Mouse (Mus musculus) ES-CJ7 (cell line): Measurements from ENCODE around the gene Dhx57.
"Not testable (repeated sequence)": the region's sequence is repeated elsewhere in the genome, so short reads cannot be mapped to it uniquely, and the experiment has no call there.

ENCODE experiments used
- DNase-seq: peaks from one replicate; pipeline ENCODE4 v3.0.0; 2011; ENCODE audit warnings: low read depth, low spot score

Gene Dhx57

GRCm38 (mm10) chr17:80290074-80290657 is at the start of gene Dhx57, which contains the start of gene Morn2:
Gene Dhx57, minus strand, starts transcription at chr17:80290476.
Gene Morn2, plus strand, starts transcription at chr17:80290203.
- DNase-seq, result peak; percentile 96

DNA sequence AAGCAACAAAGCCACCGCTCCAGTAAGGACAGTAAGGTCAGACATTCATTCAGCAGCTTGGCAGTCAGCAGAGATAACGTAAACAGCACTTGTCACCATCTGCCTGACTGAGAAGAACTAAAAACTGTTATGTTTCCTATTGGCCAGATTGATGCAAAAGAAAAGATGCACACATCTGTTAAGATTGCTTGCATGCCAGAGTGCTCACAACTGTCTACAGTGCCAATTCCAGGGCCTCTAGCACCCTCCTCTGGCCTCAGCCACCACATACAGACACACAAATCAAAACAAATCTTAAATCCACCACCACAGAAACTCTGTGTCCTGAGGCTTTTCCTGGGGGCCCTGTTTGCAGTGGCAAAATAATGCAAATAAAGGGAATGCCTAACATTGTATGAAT is 42.1 kb upstream of the Dhx57 start:
- peak; percentile 21 for DNase-seq

DNA sequence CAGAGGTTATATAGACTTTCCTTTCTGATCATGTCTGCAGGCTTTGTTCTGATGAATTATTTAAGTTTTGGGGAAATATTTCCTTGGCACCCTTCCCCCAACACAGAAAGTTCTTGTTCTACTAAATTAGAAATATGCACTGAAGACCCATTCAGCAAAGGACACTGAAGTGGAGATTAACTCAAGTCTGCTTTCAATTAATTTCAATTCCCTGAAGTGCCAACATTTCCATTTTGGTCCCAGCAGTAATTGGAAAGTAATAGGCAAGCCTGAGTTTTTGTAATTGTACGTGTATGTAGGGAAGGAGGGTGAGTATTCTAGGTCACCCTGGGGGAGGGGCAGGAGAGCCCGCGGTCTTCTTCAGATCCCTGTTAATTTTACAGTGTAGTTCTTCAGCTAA is 36.2 kb upstream of the Dhx57 start:
- DNase-seq, result no peak

- DNase-seq, result no peak
Measured at GRCm38 (mm10) chr17:80325456-80325855, 35.2 kb upstream of the Dhx57 start.

GRCm38 (mm10) chr17:80324521-80324920 is 34.2 kb upstream of the Dhx57 start:
- DNase-seq, result no peak

- no peak for DNase-seq
Measured at GRCm38 (mm10) chr17:80323658-80324057, 33.4 kb upstream of the Dhx57 start.

GRCm38 (mm10) chr17:80323015-80323414 is 32.7 kb upstream of the Dhx57 start:
- no peak for DNase-seq

GRCm38 (mm10) chr17:80322228-80322627 is 32.0 kb upstream of the Dhx57 start:
- no peak for DNase-seq

GRCm38 (mm10) chr17:80312405-80312804 is 22.1 kb upstream of the Dhx57 start:
- DNase-seq, result no peak

DNA sequence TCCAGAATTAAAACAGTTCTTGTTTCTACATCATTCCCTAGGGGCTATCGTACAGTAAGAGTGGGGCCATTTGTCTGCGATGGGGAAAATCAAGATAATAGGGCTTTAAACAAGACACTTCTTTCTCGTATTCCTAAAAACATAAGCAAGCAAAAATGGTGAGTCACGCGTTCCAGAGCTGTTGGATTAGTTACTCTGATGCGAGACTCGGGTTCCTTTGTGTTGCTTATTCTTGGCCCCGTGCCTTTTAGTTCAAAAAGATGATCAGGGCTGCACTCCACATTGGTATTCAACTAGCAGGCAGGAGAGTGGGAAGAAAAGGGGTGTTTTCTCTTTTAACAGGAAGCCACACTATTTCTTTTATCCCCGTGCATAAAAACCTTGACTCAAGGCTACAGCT is 21.5 kb upstream of the Dhx57 start:
- DNase-seq, result no peak

- no peak for DNase-seq
Measured at GRCm38 (mm10) chr17:80307251-80307650, 17.0 kb upstream of the Dhx57 start, which contains the start of gene Arhgef33. Gene Arhgef33, plus strand, starts transcription at chr17:80307407.

DNA sequence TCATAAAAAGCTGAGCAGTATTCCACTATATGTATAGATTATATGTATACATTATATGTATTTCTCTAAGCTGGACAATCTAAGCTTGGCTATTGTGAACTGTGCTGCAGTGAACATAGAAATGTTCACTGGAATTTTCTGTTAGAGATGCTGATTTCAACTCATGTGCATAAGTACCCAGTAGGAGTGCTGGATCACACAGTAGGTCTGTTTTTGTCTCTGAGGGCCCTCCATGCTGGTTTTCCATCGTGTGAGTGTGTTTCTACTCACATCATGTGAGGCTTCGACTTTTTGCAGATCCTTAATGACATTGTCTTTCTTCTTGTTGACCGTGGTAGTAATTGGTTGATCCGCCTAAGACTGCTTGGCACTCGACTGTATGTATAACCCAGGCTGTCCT is 8.6 kb upstream of the Dhx57 start:
- DNase-seq, result no peak

GRCm38 (mm10) chr17:80295258-80295657 is 5.0 kb upstream of the Dhx57 start:
- no peak for DNase-seq

DNA sequence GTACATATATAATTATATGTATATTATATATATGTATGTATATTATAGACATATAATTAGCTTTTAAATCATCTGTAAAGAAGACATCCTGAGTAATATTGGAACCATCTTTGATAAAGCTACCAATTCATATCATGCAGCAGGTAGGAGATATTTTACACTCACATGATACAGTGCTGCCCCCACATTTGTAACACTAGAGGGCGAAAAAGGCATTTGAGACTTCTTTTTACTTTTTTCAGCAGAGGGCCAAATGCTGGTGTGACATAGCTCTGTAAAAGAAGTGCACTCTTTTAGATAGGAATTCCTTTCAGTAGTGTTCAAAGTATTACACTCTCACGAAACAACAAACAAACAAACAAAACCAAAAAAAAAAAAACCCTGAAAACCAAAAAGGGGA is 872 bp upstream of the Dhx57 start:
- DNase-seq, result peak; percentile 64

- no peak for DNase-seq
Measured at GRCm38 (mm10) chr17:80289280-80290073, 799 bp downstream of the Dhx57 start.

DNA sequence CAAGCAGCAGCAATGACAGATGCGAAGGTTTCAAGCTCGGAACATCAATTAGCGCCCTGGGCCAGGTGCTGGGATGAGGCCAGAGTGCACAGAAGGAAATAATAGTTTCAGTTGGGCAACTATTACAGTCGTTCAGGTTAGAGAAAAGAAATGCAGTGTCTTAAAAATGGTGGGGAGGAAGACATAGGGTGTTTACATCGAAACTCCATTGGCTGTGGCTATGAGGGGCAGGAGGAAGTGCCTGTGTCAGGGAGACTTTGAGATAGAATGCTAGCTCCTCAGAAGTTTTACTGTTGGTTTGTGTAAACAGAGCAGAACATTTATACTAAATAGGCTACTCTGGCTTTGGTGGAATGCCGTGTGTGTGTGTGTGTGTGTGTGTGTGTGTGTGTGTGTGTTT is 2.3 kb downstream of the Dhx57 start:
- no peak for DNase-seq

DNA sequence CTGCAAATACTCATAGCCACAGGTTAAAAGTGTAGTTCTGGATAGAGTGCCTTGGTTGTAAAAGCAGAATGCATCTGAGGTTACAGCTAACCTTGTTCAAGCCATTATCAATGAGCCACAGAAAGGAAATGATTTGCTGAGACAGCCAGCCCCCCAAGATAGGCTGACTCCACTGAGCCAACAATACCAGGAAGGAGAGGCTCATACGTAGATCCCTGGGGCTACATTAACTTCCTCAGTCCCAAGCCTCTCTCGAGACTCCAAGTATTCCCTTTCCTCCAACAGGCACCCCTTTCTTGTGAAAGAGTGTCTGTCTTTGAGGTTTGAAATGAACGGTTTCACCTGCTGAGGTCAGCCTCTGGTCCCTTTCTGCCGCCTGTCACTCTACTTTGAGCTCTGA is 5.8 kb downstream of the Dhx57 start:
- DNase-seq, result no peak

DNA sequence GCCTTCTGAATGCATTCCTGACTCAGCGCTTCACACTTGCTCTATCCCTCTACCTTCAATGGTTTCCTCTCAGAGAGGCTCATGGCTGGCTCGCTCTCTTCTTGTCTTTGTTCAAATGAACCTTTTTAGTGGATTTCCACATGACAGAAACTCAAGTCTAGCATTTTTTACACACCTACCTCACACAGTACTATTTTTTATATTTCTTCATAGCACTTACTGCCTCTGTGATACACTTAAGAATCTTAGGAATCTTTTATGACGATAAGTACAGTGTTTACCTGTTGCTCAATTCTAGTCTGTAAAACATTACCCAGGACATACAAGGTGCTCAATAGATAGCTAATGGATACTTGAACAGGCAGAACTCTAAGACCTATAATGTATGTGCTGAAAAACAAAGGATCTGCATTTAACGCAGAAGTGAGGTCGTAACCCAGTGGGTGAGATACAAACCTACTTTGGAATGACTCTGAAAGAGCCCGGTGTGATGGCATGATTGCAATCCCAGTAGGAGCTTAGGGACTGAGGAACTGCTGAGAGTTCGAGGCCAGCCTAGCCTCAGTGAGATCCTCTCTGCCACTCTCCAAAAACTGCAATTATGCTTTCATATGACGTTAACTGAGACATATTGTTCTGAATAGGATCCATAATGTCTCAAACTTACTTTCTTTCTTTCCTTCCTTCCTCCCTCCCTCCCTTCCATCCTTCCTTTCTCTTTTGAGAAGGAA is 10.8 kb downstream of the Dhx57 start:
- no peak for DNase-seq

- DNase-seq, result no peak
Measured at GRCm38 (mm10) chr17:80278255-80278654, 12.0 kb downstream of the Dhx57 start.

GRCm38 (mm10) chr17:80270622-80271021 is 19.7 kb downstream of the Dhx57 start:
- DNase-seq, result not testable (repeated sequence)

DNA sequence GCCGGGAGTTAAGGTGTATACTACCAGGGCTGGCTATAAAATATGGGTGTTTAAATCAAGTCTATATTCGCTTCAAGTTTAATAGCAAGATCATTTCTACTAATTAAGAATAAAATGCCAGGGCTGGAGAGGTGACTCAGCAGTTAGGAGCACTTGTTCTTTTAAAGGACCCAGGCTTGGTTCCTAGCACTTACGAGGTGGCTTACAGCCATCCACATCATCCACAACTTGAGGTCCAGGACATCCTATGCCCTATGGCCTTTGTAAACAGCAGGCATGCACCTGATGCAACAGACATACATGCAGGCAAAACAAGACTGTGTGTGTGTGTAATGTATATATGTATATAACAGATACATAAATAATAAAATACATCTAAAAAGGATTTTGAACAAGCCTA is 22.1 kb downstream of the Dhx57 start:
- DNase-seq, result no peak

- DNase-seq, result no peak
Measured at GRCm38 (mm10) chr17:80267065-80267464, 23.2 kb downstream of the Dhx57 start.

DNA sequence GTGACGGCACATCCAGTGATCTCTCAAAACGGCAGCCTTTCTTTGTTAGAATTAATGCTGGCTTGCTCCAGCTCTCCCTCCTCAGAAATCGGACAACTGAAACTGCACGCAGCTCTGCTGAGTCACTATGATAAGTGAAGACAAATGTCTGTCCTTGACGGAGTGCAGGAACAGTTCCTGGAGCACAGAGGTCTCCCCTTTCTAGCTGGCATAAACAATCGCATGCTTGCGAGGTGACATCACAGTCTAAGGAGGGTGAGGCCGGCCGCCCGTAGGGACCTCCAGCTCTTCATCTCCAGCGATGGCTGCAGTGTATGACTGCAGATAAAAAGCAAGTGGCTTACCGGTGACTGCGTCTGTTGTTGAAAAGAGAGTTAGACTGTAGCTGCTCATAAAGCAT is 35.1 kb downstream of the Dhx57 start:
- peak; percentile 88 for DNase-seq
